Mouse (Mus musculus) embryo, embryonic 10.5 days (tissue): Measurements from ENCODE around the gene Tmem30c.

Source experiments
- DNase-seq: peaks from one replicate; pipeline ENCODE4 v3.0.0-alpha.2; 2015; ENCODE audit warnings: low spot score

Gene Tmem30c

GRCm38 (mm10) chr16:57295216-57295934, 2.7 kb upstream of the Tmem30c start:
- DNase-seq: no peak

- no peak for DNase-seq
Observed at GRCm38 (mm10) chr16:57292296-57292695, 369 bp downstream of the Tmem30c start.

- no peak for DNase-seq
Observed at GRCm38 (mm10) chr16:57291696-57292095, 969 bp downstream of the Tmem30c start.

GRCm38 (mm10) chr16:57281417-57281816, 11.2 kb downstream of the Tmem30c start:
- no peak for DNase-seq

GRCm38 (mm10) chr16:57280221-57281217, 12.1 kb downstream of the Tmem30c start:
- DNase-seq: no peak

- no peak for DNase-seq
Observed at GRCm38 (mm10) chr16:57278976-57279626, 13.6 kb downstream of the Tmem30c start.

GRCm38 (mm10) chr16:57269751-57270150, 22.9 kb downstream of the Tmem30c start:
- DNase-seq: no peak

GRCm38 (mm10) chr16:57268058-57268841, 24.4 kb downstream of the Tmem30c start:
- DNase-seq: no peak

GRCm38 (mm10) chr16:57267068-57267467, 25.6 kb downstream of the Tmem30c start:
- DNase-seq: peak; percentile 7

- DNase-seq: no peak
Observed at GRCm38 (mm10) chr16:57260152-57260551, 32.5 kb downstream of the Tmem30c start.

GRCm38 (mm10) chr16:57259356-57260083, 33.1 kb downstream of the Tmem30c start:
- DNase-seq: no peak

- peak; percentile 42 for DNase-seq
Observed at GRCm38 (mm10) chr16:57251589-57252421, 40.9 kb downstream of the Tmem30c start.

- DNase-seq: no peak
Observed at GRCm38 (mm10) chr16:57250991-57251390, 41.7 kb downstream of the Tmem30c start.

GRCm38 (mm10) chr16:57247464-57247863, 45.2 kb downstream of the Tmem30c start:
- no peak for DNase-seq

GRCm38 (mm10) chr16:57246596-57246995, 46.1 kb downstream of the Tmem30c start:
- DNase-seq: no peak

- DNase-seq: peak; percentile 87
Observed at GRCm38 (mm10) chr16:57243858-57244248, 48.8 kb downstream of the Tmem30c start.

GRCm38 (mm10) chr16:57243205-57243857, 49.3 kb downstream of the Tmem30c start:
- peak; percentile 56 for DNase-seq

- no peak for DNase-seq
Observed at GRCm38 (mm10) chr16:57242857-57243204, 49.8 kb downstream of the Tmem30c start.

GRCm38 (mm10) chr16:57235871-57236510, 56.7 kb downstream of the Tmem30c start:
- no peak for DNase-seq
